14 mouse cellular contexts compared by ENCODE assay signal in the genomic region with DNA sequence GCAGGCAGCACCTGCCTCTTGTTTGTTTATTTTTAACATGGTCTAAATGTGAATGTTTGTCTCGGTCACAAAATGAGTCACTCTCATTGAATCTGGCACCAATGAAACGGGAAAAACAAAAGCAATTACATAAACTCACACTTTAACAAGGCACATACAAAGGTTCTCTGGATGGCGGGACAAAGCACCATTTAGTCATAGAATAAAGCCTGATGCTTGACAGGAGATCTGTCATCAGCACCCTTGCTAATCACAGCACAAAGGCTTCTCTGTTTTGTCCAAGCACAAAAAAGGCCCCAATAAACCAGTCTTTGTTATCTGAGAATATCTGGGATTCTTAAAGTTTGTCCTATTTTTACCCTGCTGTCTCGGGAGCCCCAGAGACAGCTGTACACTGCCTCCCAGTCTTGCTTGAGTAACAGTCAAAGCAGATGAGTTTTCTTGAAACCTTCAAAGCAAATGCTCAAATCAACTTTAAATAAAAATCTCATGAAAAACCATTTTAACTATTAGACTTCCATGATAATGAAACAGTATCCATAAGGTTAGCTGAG.
DNase-seq lines count a peak whose midpoint lies in the region; ATAC-seq and TF ChIP-seq lines count a peak whose summit lies in the region.
"Had no signal": no experiment of that assay in that cellular context is flagged by ENCODE, and none has a peak within 500 bp of the region (broad histone marks: within the 10 kb centered on the region; RNA-seq: fewer than 3 reads in every experiment).

No protein-coding gene starts in this region.

- peak overlapping the region; percentile 53 for H3K27ac ChIP-seq in heart, embryonic 13.5 days (replicated peaks)
- peak overlapping the region; percentile 49; the same call in 1 of the 2 replicates for H3K27ac ChIP-seq in hindbrain, embryonic 15.5 days (replicated peaks)
- H3K27ac ChIP-seq in intestine, postnatal 0 days (ENCODE audit: low read depth, low read length), result no peak overlapping the region
- H3K27ac ChIP-seq: liver, embryonic 14.5 days had no signal

- H3K36me3 ChIP-seq in heart, embryonic 13.5 days, result peaks cover 23% of the 10 kb centered on the region
- no peaks in the 10 kb centered on the region for H3K36me3 ChIP-seq in hindbrain, embryonic 15.5 days
- H3K36me3 ChIP-seq in intestine, postnatal 0 days (ENCODE audit: control insufficient read depth, insufficient read depth), result no peaks in the 10 kb centered on the region

- no peak for TF ChIP-seq CTCF in intestine, postnatal 0 days (IDR thresholded peaks at IDR 0.05; ENCODE audit: low read depth)

- WGBS in heart, embryonic 13.5 days, result 27% methylated on average over 4 of the region's 4 CpGs
- 19% methylated on average over 4 of the region's 4 CpGs for WGBS in hindbrain, embryonic 15.5 days
- WGBS in intestine, postnatal 0 days, result 55% methylated on average over 4 of the region's 4 CpGs

- no peaks in the 10 kb centered on the region for H3K27me3 ChIP-seq in heart, embryonic 13.5 days (replicated peaks)
- no peaks in the 10 kb centered on the region for H3K27me3 ChIP-seq in hindbrain, embryonic 15.5 days
- H3K27me3 ChIP-seq in intestine, postnatal 0 days (replicated peaks; ENCODE audit: control insufficient read depth, insufficient read depth, low read length), result no peaks in the 10 kb centered on the region

- DNase-seq in heart, postnatal 4 days, result no peak
- DNase-seq in right cerebral cortex, adult 18-20 months, result peak; percentile 26
- no peak for DNase-seq in right cerebral cortex, postnatal 25 days
- DNase-seq in frontal cortex, postnatal 25 days (ENCODE audit: low spot score in 2 of 2), result no peak
- DNase-seq: adrenal gland, adult 2 months; cerebellum, postnatal 10 days; gastrocnemius, postnatal 10 days; kidney, postnatal 14 days; thymus, postnatal 4 days had no signal

- H3K9me3 ChIP-seq in heart, embryonic 13.5 days, result 0 out of 2 replicates have a peak, but pooled peaks cover 2% of the 10 kb centered on the region
- H3K9me3 ChIP-seq in hindbrain, embryonic 15.5 days, result no peaks in the 10 kb centered on the region
- H3K9me3 ChIP-seq in intestine, postnatal 0 days (ENCODE audit: control insufficient read depth), result no peaks in the 10 kb centered on the region

- peak overlapping the region; percentile 44; the same call in 1 of the 2 replicates for H3K9ac ChIP-seq in heart, embryonic 13.5 days
- H3K9ac ChIP-seq in hindbrain, embryonic 15.5 days, result no peak overlapping the region
- H3K9ac ChIP-seq in intestine, postnatal 0 days (ENCODE audit: low read depth, low read length), result no peak overlapping the region
- H3K9ac ChIP-seq: liver, embryonic 14.5 days had no signal

- no peak for ATAC-seq in heart, embryonic 13.5 days (ENCODE audit: extremely low read depth, insufficient number of reproducible peaks, low FRiP score, low TSS enrichment)
- ATAC-seq in hindbrain, embryonic 15.5 days (ENCODE audit: low FRiP score, low read depth), result no peak
- ATAC-seq in erythroid progenitor cell, adult 5-6 weeks (replicated peaks; ENCODE audit: low FRiP score, poor library complexity, severe bottlenecking), result no peak
- no peak for ATAC-seq in intestine, postnatal 0 days

- peaks cover 63% of the 10 kb centered on the region for H3K4me1 ChIP-seq in heart, embryonic 13.5 days
- peaks cover 23% of the 10 kb centered on the region for H3K4me1 ChIP-seq in hindbrain, embryonic 15.5 days (replicated peaks)
- no peaks in the 10 kb centered on the region for H3K4me1 ChIP-seq in intestine, postnatal 0 days (replicated peaks; ENCODE audit: control insufficient read depth, insufficient read depth, low read length)

- H3K4me2 ChIP-seq in heart, embryonic 13.5 days, result no peak overlapping the region
- no peak overlapping the region for H3K4me2 ChIP-seq in hindbrain, embryonic 15.5 days
- H3K4me2 ChIP-seq in intestine, postnatal 0 days (replicated peaks; ENCODE audit: low read depth), result no peak overlapping the region

- no peak overlapping the region for H3K4me3 ChIP-seq in heart, embryonic 13.5 days
- no peak overlapping the region for H3K4me3 ChIP-seq in hindbrain, embryonic 15.5 days
- H3K4me3 ChIP-seq in intestine, postnatal 0 days (ENCODE audit: low read depth, low read length), result no peak overlapping the region
